Mouse (Mus musculus) heart, adult 2 months (tissue): ENCODE measurements around the gene Kmt5c. TPM values are rescaled to one million over a fixed set of nuclear protein-coding genes. Genes with fewer than 3 reads are reported as not detected.

Experiments used
- DNase-seq, 2 experiments: peaks; one replicate each; pipeline ENCODE4 v3.0.0; 2021
- H3K27ac ChIP-seq: fragments of 200-600 bp; 2 replicates; pipeline ENCODE4 v1.8.1; 2022
- H3K27me3 ChIP-seq: fragments of 200-500 bp; 2 replicates; pipeline ENCODE4 v1.6.1; 2012; ENCODE audit warnings: mild to moderate bottlenecking, low read length, inconsistent platforms, mixed read lengths; ENCODE audit not compliant: control insufficient read depth, insufficient read depth
- H3K36me3 ChIP-seq: fragments of 200-500 bp; 2 replicates; pipeline ENCODE4 v1.6.1; 2012; ENCODE audit warnings: low read length, inconsistent platforms; ENCODE audit not compliant: control insufficient read depth, insufficient read depth
- H3K4me1 ChIP-seq: fragments of 200-500 bp; 2 replicates; pipeline ENCODE4 v1.6.1; 2011; ENCODE audit warnings: low read length; ENCODE audit not compliant: control insufficient read depth, insufficient read depth
- H3K4me3 ChIP-seq: fragments of 200-600 bp; 2 replicates; pipeline ENCODE4 v1.8.1; 2022
- H3K79me2 ChIP-seq: fragments of 200-500 bp; replicated peaks from 2 replicates; pipeline ENCODE4 v1.6.1; 2012; ENCODE audit warnings: mild to moderate bottlenecking, inconsistent platforms, low read length, moderate library complexity, mixed read lengths; ENCODE audit not compliant: control insufficient read depth, insufficient read depth
- H3K9ac ChIP-seq: fragments of 200-500 bp; 2 replicates; pipeline ENCODE4 v1.6.1; 2012; ENCODE audit warnings: low read depth, mild to moderate bottlenecking, control low read depth, inconsistent platforms, low read length, mixed read lengths
- CTCF ChIP-seq: fragments of 200-600 bp; IDR thresholded peaks from 2 replicates; pipeline ENCODE4 v1.8.1; 2022; ENCODE audit warnings: antibody characterized with exemption, mild to moderate bottlenecking, moderate library complexity
- EP300 ChIP-seq: fragments of 200-500 bp; IDR thresholded peaks from 2 replicates; pipeline ENCODE4 v1.6.1; 2011; ENCODE audit warnings: low read depth, low read length, control low read depth; ENCODE audit not compliant: insufficient read depth
- POLR2A ChIP-seq: fragments of 200-500 bp; IDR thresholded peaks from 2 replicates; pipeline ENCODE4 v1.6.1; 2011; ENCODE audit warnings: mild to moderate bottlenecking, low read depth, low read length, control low read depth; ENCODE audit not compliant: insufficient read depth
- WGBS: fragments of 180-500 bp; shearing (Covaris S2); methylation state at CpG from one replicate; pipeline ENCODE4 v1.1.7; 2018; 5-methylcytosine and 5-hydroxymethylcytosine counted together
- intact Hi-C: fragments of 180-260 bp; cut with DNase I; formaldehyde crosslinking; loops from one replicate; pipeline ENCODE4 v1.15.1; 2025
- long read RNA-seq: library from polyadenylated mRNA; stranded (forward); transcript quantifications from one replicate; pipeline ENCODE4 v2.0.0, GENCODE M21; 2021
- polyA plus RNA-seq: library from polyadenylated mRNA; depleted of rRNA; stranded (reverse); fragments of >200 nt; gene quantifications from 2 replicates; pipeline ENCODE4 v1.2.3, GENCODE M21; 2012; rRNA removed
- total RNA-seq, 2 experiments: library from RNA; stranded (reverse); gene quantifications; 2 replicates each; pipeline ENCODE4 v1.2.3; 2021

Gene Kmt5c
- total RNA-seq (10 to 100 TPM in 1 of 2 experiments, 1 to 10 TPM in 1; 8.5 to 11.2 TPM), polyA plus RNA-seq (36.4 and 38.5 TPM in 2 replicates)
- long read RNA-seq, partial matches to known transcripts, result 0 of 9 reads
- long read RNA-seq, other reads (novel, unspliced or antisense), result 3 of 9 reads

- Histone ChIP-seq H3K9ac (peak within 1 kb of the TSS; percentile 88), H3K27me3 (no peaks in the 10 kb centered on the region), H3K79me2 (no peaks in the 10 kb centered on the region), H3K4me1 (peaks cover 3% of the 10 kb centered on the region; the same call in 1 of the 2 replicates), H3K27ac (peak within 1 kb of the TSS; percentile 91), H3K4me3 (peak within 1 kb of the TSS; percentile 81), H3K36me3 (no peaks in the 10 kb centered on the region)
- TF ChIP-seq CTCF (peak; percentile 56), EP300 (0 out of 2 replicates have a peak, but pooled peaks have one; percentile 32), POLR2A (peak; percentile 88)
- peak; percentile 94 to 99 for DNase-seq
- WGBS, result under 1% methylated on average over 39 of the region's 44 CpGs
- intact Hi-C loops, result loop anchor here (1.0 to 5.0 kb wide), 4 partner anchors 49 to 323 kb away; partner anchors contain the start of genes Hspbp1, Isoc2a, Tmem238 and U2af2
Observed at GRCm38 (mm10) chr7:4739544-4740275, at the start of gene Kmt5c. Gene Kmt5c, plus strand, starts transcription at chr7:4740115.

DNA sequence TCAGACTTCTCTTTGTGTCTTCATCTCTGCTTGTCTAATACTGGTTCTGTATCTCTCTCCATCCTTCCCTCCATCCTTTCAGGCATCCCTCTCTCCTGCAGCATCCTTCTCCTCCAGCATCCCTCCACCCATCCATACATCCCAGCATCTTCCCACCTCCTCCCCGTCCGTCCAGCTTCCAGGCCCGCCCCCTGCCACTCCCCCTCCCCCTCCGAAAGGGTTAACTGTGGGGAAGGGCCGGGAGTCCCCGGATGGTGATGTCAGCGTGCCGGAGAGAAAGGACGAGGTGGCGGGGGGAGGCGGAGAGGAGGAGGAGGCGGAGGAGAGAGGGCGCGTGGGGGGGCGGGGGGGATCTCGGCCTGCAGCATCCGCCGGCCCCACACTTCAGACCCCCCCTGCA, 49.5 kb upstream of the Kmt5c start, which contains the start of gene Brsk1:
TSS of gene Brsk1 (plus strand) at position 218 of the 400 bp plus-strand sequence.
- DNase-seq, result peak; percentile 35 to 54
- WGBS, result 5% methylated on average over 7 of the region's 18 CpGs
- Histone ChIP-seq H3K36me3 (no peaks in the 10 kb centered on the region), H3K9ac (peak within 1 kb of the TSS; percentile 64), H3K79me2 (no peaks in the 10 kb centered on the region), H3K27me3 (no peaks in the 10 kb centered on the region), H3K27ac (0 out of 2 replicates have a peak within 1 kb of the TSS, but pooled peaks have one; percentile 17), H3K4me1 (no peaks in the 10 kb centered on the region), H3K4me3 (peak within 1 kb of the TSS; percentile 40)
- intact Hi-C loops, result no loop called here
- TF ChIP-seq CTCF, result no peak
- TF ChIP-seq EP300, result no peak
- no peak for TF ChIP-seq POLR2A

- 15% methylated on average over 32 of the region's 35 CpGs for WGBS
- peak; percentile 9 to 31 for DNase-seq
- Histone ChIP-seq H3K27ac (0 out of 2 replicates have a peak overlapping the region, but pooled peaks have one; percentile 17), H3K36me3 (no peaks in the 10 kb centered on the region), H3K4me1 (no peaks in the 10 kb centered on the region), H3K9ac (peak overlapping the region; percentile 64), H3K79me2 (no peaks in the 10 kb centered on the region), H3K4me3 (peak overlapping the region; percentile 40), H3K27me3 (no peaks in the 10 kb centered on the region)
- TF ChIP-seq EP300 (no peak), POLR2A (no peak), CTCF (no peak)
- intact Hi-C loops, result no loop called here
Observed at GRCm38 (mm10) chr7:4690951-4691653, 48.8 kb upstream of the Kmt5c start.

DNA sequence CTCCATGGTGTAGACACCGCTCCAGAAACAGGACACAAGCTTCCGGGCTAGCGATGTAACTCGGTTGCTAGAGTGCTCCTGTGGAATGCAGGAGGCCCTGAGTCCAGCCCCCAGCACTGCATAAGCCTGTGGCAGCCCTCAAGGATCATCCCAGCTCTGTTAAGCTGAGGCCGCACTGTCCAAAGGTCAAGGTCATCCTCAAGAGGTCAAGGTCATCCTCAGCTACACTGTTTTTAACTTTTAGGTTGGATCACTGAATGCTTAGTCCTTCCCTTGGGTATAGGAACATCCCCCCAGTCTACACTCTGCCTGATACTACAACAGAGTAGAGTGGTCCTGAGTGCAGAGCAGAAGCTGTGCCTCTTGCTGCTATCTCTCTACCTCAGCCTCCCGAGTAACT, 46.9 kb upstream of the Kmt5c start:
- intact Hi-C loops, result no loop called here
- no peak overlapping the region for H3K9ac ChIP-seq
- WGBS, result 80% methylated on average over 6 of the region's 6 CpGs
- H3K36me3 ChIP-seq, result no peaks in the 10 kb centered on the region
- TF ChIP-seq CTCF, result no peak
- no peak for TF ChIP-seq POLR2A
- TF ChIP-seq EP300, result no peak
- DNase-seq, result no peak
- H3K79me2 ChIP-seq, result no peaks in the 10 kb centered on the region
- H3K27me3 ChIP-seq, result no peaks in the 10 kb centered on the region
- H3K27ac ChIP-seq, result no peak overlapping the region
- H3K4me1 ChIP-seq, result no peaks in the 10 kb centered on the region
- no peak overlapping the region for H3K4me3 ChIP-seq

- H3K9ac ChIP-seq, result no peak overlapping the region
- H3K4me3 ChIP-seq, result no peak overlapping the region
- H3K79me2 ChIP-seq, result no peaks in the 10 kb centered on the region
- H3K27ac ChIP-seq, result no peak overlapping the region
- H3K4me1 ChIP-seq, result no peaks in the 10 kb centered on the region
- TF ChIP-seq EP300, result no peak
- TF ChIP-seq CTCF, result no peak
- TF ChIP-seq POLR2A, result no peak
- 77% methylated on average over 8 of the region's 8 CpGs for WGBS
- no peaks in the 10 kb centered on the region for H3K27me3 ChIP-seq
- no peaks in the 10 kb centered on the region for H3K36me3 ChIP-seq
- no peak for DNase-seq
- intact Hi-C loops, result no loop called here
Observed at GRCm38 (mm10) chr7:4702334-4702733, 37.6 kb upstream of the Kmt5c start.
